Mouse (Mus musculus): ENCODE measurements around the gene Rbfox3. TPM values are rescaled to one million over a fixed set of nuclear protein-coding genes. Genes with fewer than 3 reads are reported as not detected.

The Rbfox3 gene
- total RNA-seq, 2 experiments from 2014 or later, result 0.13 to 0.20 TPM

GRCm38 (mm10) chr11:118584826-118585225, 326.6 kb downstream of the Rbfox3 start:
- Histone ChIP-seq H3K27ac (no peak overlapping the region), H3K4me3 (no peak overlapping the region)
- no peak for TF ChIP-seq CTCF (IDR thresholded peaks at IDR 0.05)
- intact Hi-C loops (cut with DNase I), result no loop called here
- DNase-seq, result peak; percentile 76

- Histone ChIP-seq H3K4me3 (no peak overlapping the region), H3K27ac (no peak overlapping the region)
- intact Hi-C loops (cut with DNase I), result no loop called here
- DNase-seq, result no peak
- no peak for TF ChIP-seq CTCF (IDR thresholded peaks at IDR 0.05)
Observed at GRCm38 (mm10) chr11:118583989-118584388, 327.4 kb downstream of the Rbfox3 start.

- intact Hi-C loops (cut with DNase I), result no loop called here
- TF ChIP-seq CTCF (IDR thresholded peaks at IDR 0.05), result no peak
- no peak for DNase-seq
- no peak overlapping the region for H3K4me3 ChIP-seq
- no peak overlapping the region for H3K27ac ChIP-seq
Observed at GRCm38 (mm10) chr11:118583573-118583972, 327.8 kb downstream of the Rbfox3 start.

GRCm38 (mm10) chr11:118581019-118581418, 330.4 kb downstream of the Rbfox3 start:
- DNase-seq, result no peak
- no peak for TF ChIP-seq CTCF (IDR thresholded peaks at IDR 0.05)
- intact Hi-C loops (cut with DNase I), result no loop called here
- Histone ChIP-seq H3K4me3 (no peak overlapping the region), H3K27ac (no peak overlapping the region)

- no peak for TF ChIP-seq CTCF (IDR thresholded peaks at IDR 0.05)
- no peak overlapping the region for H3K4me3 ChIP-seq
- intact Hi-C loops (cut with DNase I), result no loop called here
- no peak for DNase-seq
- H3K27ac ChIP-seq, result no peak overlapping the region
Observed at GRCm38 (mm10) chr11:118579622-118580021, 331.8 kb downstream of the Rbfox3 start.

- H3K27ac ChIP-seq, result no peak overlapping the region
- TF ChIP-seq CTCF (IDR thresholded peaks at IDR 0.05), result no peak
- intact Hi-C loops (cut with DNase I), result no loop called here
- H3K4me3 ChIP-seq, result no peak overlapping the region
- DNase-seq, result no peak
Observed at GRCm38 (mm10) chr11:118577271-118577670, 334.1 kb downstream of the Rbfox3 start.

GRCm38 (mm10) chr11:118576611-118577010, 334.8 kb downstream of the Rbfox3 start:
- Histone ChIP-seq H3K4me3 (no peak overlapping the region), H3K27ac (no peak overlapping the region)
- intact Hi-C loops (cut with DNase I), result loop anchor here (1.0 kb wide), 1 partner anchor 164 kb away; no protein-coding TSS in a partner anchor
- TF ChIP-seq CTCF (IDR thresholded peaks at IDR 0.05), result no peak
- DNase-seq, result no peak

GRCm38 (mm10) chr11:118574418-118574817, 337.0 kb downstream of the Rbfox3 start:
- no peak for DNase-seq
- Histone ChIP-seq H3K27ac (no peak overlapping the region), H3K4me3 (no peak overlapping the region)
- no peak for TF ChIP-seq CTCF (IDR thresholded peaks at IDR 0.05)
- intact Hi-C loops (cut with DNase I), result no loop called here

GRCm38 (mm10) chr11:118573569-118573968, 337.8 kb downstream of the Rbfox3 start:
- peak; percentile 81 for TF ChIP-seq CTCF (IDR thresholded peaks at IDR 0.05)
- intact Hi-C loops (cut with DNase I), result no loop called here
- Histone ChIP-seq H3K4me3 (no peak overlapping the region), H3K27ac (no peak overlapping the region)
- DNase-seq, result peak; percentile 45

GRCm38 (mm10) chr11:118573000-118573399, 338.4 kb downstream of the Rbfox3 start:
- intact Hi-C loops (cut with DNase I), result no loop called here

GRCm38 (mm10) chr11:118570164-118570563, 341.2 kb downstream of the Rbfox3 start:
- Histone ChIP-seq H3K4me3 (no peak overlapping the region), H3K27ac (no peak overlapping the region)
- intact Hi-C loops (cut with DNase I), result no loop called here
- no peak for TF ChIP-seq CTCF (IDR thresholded peaks at IDR 0.05)
- no peak for DNase-seq

More at GRCm38 (mm10) chr11:118573000-118573399, 338.4 kb downstream of the Rbfox3 start:
- no peak for DNase-seq
- TF ChIP-seq CTCF (IDR thresholded peaks at IDR 0.05), result no peak
- Histone ChIP-seq H3K27ac (no peak overlapping the region), H3K4me3 (no peak overlapping the region)

GRCm38 (mm10) chr11:118569571-118570062, 341.8 kb downstream of the Rbfox3 start:
- no peak for TF ChIP-seq CTCF (IDR thresholded peaks at IDR 0.05)
- Histone ChIP-seq H3K27ac (no peak overlapping the region), H3K4me3 (no peak overlapping the region)
- intact Hi-C loops (cut with DNase I), result no loop called here
- no peak for DNase-seq

GRCm38 (mm10) chr11:118563877-118564276, 347.5 kb downstream of the Rbfox3 start:
- DNase-seq, result no peak
- Histone ChIP-seq H3K27ac (no peak overlapping the region), H3K4me3 (no peak overlapping the region)
- no peak for TF ChIP-seq CTCF (IDR thresholded peaks at IDR 0.05)
- intact Hi-C loops (cut with DNase I), result no loop called here

GRCm38 (mm10) chr11:118562847-118563246, 348.6 kb downstream of the Rbfox3 start:
- no peak overlapping the region for H3K4me3 ChIP-seq
- no peak for TF ChIP-seq CTCF (IDR thresholded peaks at IDR 0.05)
- intact Hi-C loops (cut with DNase I), result no loop called here
- DNase-seq, result no peak
- no peak overlapping the region for H3K27ac ChIP-seq
